Mouse (Mus musculus): Measurements from ENCODE around the gene Pdia5. TPM values are rescaled to one million over a fixed set of nuclear protein-coding genes. Genes with fewer than 3 reads are reported as not detected.
A peak's percentile ranks its signal among the peaks of the same experiment; 100 is the strongest.

The Pdia5 gene
- polyA plus RNA-seq, 1 experiment, result 18.0 TPM

- TF ChIP-seq MYOD1 (IDR thresholded peaks at IDR 0.05; ENCODE audit: control insufficient read depth, insufficient read length, low read depth) (no peak), MYOG (IDR thresholded peaks at IDR 0.05; ENCODE audit: control insufficient read depth, extremely low read depth, insufficient read length) (no peak), MAX (IDR thresholded peaks at IDR 0.05) (no peak), CTCF (IDR thresholded peaks at IDR 0.05; ENCODE audit: control insufficient read depth, insufficient read depth, insufficient read length) (no peak), FOSL1 (IDR thresholded peaks at IDR 0.05; ENCODE audit: insufficient read depth, low read length, poor library complexity, severe bottlenecking) (no peak), USF1 (IDR thresholded peaks at IDR 0.05; ENCODE audit: low read depth) (no peak), CEBPB (IDR thresholded peaks at IDR 0.05; ENCODE audit: low read depth) (no peak)
- no peak overlapping the region for H3ac ChIP-seq (ENCODE audit: control insufficient read depth, insufficient read length, low read depth)
- peak overlapping the region; percentile 52 for H3K4me3 ChIP-seq (ENCODE audit: insufficient read depth, poor library complexity, severe bottlenecking)
- H3K79me2 ChIP-seq (ENCODE audit: control insufficient read depth, insufficient read depth), result no peaks in the 10 kb centered on the region
- peaks cover 3% of the 10 kb centered on the region for H3K27me3 ChIP-seq (ENCODE audit: control insufficient read depth, insufficient read depth, insufficient read length)
- H3K36me3 ChIP-seq (ENCODE audit: control insufficient read depth, insufficient read depth), result no peaks in the 10 kb centered on the region
- peaks cover under 1% of the 10 kb centered on the region for H3K79me3 ChIP-seq (ENCODE audit: low read depth)
These were observed 1.5 kb downstream of the Pdia5 start for GRCm38 (mm10) chr16:35489066-35489718.

- Histone ChIP-seq H3K27me3 (ENCODE audit: control insufficient read depth, insufficient read depth, insufficient read length) (peaks cover 3% of the 10 kb centered on the region), H3ac (ENCODE audit: control insufficient read depth, insufficient read length, low read depth) (no peak overlapping the region), H3K79me3 (ENCODE audit: low read depth) (peaks cover 2% of the 10 kb centered on the region), H3K79me2 (ENCODE audit: control insufficient read depth, insufficient read depth) (no peaks in the 10 kb centered on the region), H3K4me3 (ENCODE audit: insufficient read depth, poor library complexity, severe bottlenecking) (no peak overlapping the region), H3K36me3 (ENCODE audit: control insufficient read depth, insufficient read depth) (no peaks in the 10 kb centered on the region)
- TF ChIP-seq MYOG (IDR thresholded peaks at IDR 0.05; ENCODE audit: control insufficient read depth, extremely low read depth, insufficient read length), result no peak
- TF ChIP-seq MYOD1 (IDR thresholded peaks at IDR 0.05; ENCODE audit: control insufficient read depth, insufficient read length, low read depth), result no peak
- TF ChIP-seq MAX (IDR thresholded peaks at IDR 0.05), result no peak
- TF ChIP-seq FOSL1 (IDR thresholded peaks at IDR 0.05; ENCODE audit: insufficient read depth, low read length, poor library complexity, severe bottlenecking), result no peak
These were observed 2.9 kb downstream of the Pdia5 start for GRCm38 (mm10) chr16:35487776-35488175.

- Histone ChIP-seq H3K27me3 (ENCODE audit: control insufficient read depth, insufficient read depth, insufficient read length) (no peaks in the 10 kb centered on the region), H3ac (ENCODE audit: control insufficient read depth, insufficient read length, low read depth) (no peak overlapping the region), H3K79me2 (ENCODE audit: control insufficient read depth, insufficient read depth) (no peaks in the 10 kb centered on the region), H3K36me3 (ENCODE audit: control insufficient read depth, insufficient read depth) (no peaks in the 10 kb centered on the region), H3K4me3 (ENCODE audit: insufficient read depth, poor library complexity, severe bottlenecking) (no peak overlapping the region), H3K79me3 (ENCODE audit: low read depth) (peaks cover 2% of the 10 kb centered on the region)
- TF ChIP-seq USF1 (IDR thresholded peaks at IDR 0.05; ENCODE audit: low read depth) (no peak), CEBPB (IDR thresholded peaks at IDR 0.05; ENCODE audit: low read depth) (no peak), MYOG (IDR thresholded peaks at IDR 0.05; ENCODE audit: control insufficient read depth, extremely low read depth, insufficient read length) (no peak), FOSL1 (IDR thresholded peaks at IDR 0.05; ENCODE audit: insufficient read depth, low read length, poor library complexity, severe bottlenecking) (no peak), CTCF (IDR thresholded peaks at IDR 0.05; ENCODE audit: control insufficient read depth, insufficient read depth, insufficient read length) (no peak), MYOD1 (IDR thresholded peaks at IDR 0.05; ENCODE audit: control insufficient read depth, insufficient read length, low read depth) (no peak), MAX (IDR thresholded peaks at IDR 0.05) (no peak)
These were observed 3.6 kb downstream of the Pdia5 start for GRCm38 (mm10) chr16:35487056-35487455.

DNA sequence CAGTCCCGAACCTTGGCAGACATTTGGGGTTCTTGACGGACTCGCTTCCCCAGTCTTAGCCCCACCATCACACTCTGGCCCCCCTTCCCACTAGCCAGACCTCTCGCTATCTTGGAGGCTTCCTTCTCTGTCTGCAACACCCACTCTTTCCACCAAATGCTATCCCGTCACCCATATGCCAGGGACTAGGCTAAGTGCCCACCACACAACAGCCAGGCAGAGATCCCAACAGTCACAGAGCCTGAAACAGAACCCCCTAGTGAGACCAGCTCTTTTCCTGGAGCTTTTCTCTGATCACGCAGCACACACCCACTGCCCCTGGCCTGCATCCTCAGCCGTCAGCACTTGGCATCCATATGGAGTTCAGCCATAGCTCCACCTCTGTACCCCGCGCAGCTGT lies 5.0 kb downstream of the Pdia5 start:
- no peaks in the 10 kb centered on the region for H3K79me2 ChIP-seq (ENCODE audit: control insufficient read depth, insufficient read depth)
- TF ChIP-seq MYOD1 (IDR thresholded peaks at IDR 0.05; ENCODE audit: control insufficient read depth, insufficient read length, low read depth) (no peak), MAX (IDR thresholded peaks at IDR 0.05) (no peak), FOSL1 (IDR thresholded peaks at IDR 0.05; ENCODE audit: insufficient read depth, low read length, poor library complexity, severe bottlenecking) (no peak), CTCF (IDR thresholded peaks at IDR 0.05; ENCODE audit: control insufficient read depth, insufficient read depth, insufficient read length) (no peak), CEBPB (IDR thresholded peaks at IDR 0.05; ENCODE audit: low read depth) (no peak), MYOG (IDR thresholded peaks at IDR 0.05; ENCODE audit: control insufficient read depth, extremely low read depth, insufficient read length) (no peak), USF1 (IDR thresholded peaks at IDR 0.05; ENCODE audit: low read depth) (no peak)
- H3ac ChIP-seq (ENCODE audit: control insufficient read depth, insufficient read length, low read depth), result no peak overlapping the region
- no peak overlapping the region for H3K4me3 ChIP-seq (ENCODE audit: insufficient read depth, poor library complexity, severe bottlenecking)
- H3K36me3 ChIP-seq (ENCODE audit: control insufficient read depth, insufficient read depth), result no peaks in the 10 kb centered on the region
- H3K79me3 ChIP-seq (ENCODE audit: low read depth), result peaks cover 2% of the 10 kb centered on the region
- H3K27me3 ChIP-seq (ENCODE audit: control insufficient read depth, insufficient read depth, insufficient read length), result no peaks in the 10 kb centered on the region

GRCm38 (mm10) chr16:35484526-35485233 lies 6.0 kb downstream of the Pdia5 start:
- Histone ChIP-seq H3K27me3 (ENCODE audit: control insufficient read depth, insufficient read depth, insufficient read length) (no peaks in the 10 kb centered on the region), H3K4me3 (ENCODE audit: insufficient read depth, poor library complexity, severe bottlenecking) (no peak overlapping the region), H3K79me3 (ENCODE audit: low read depth) (peaks cover 2% of the 10 kb centered on the region), H3ac (ENCODE audit: control insufficient read depth, insufficient read length, low read depth) (no peak overlapping the region), H3K36me3 (ENCODE audit: control insufficient read depth, insufficient read depth) (no peaks in the 10 kb centered on the region), H3K79me2 (ENCODE audit: control insufficient read depth, insufficient read depth) (no peaks in the 10 kb centered on the region)
- TF ChIP-seq CTCF (IDR thresholded peaks at IDR 0.05; ENCODE audit: control insufficient read depth, insufficient read depth, insufficient read length) (no peak), MAX (IDR thresholded peaks at IDR 0.05) (no peak), CEBPB (IDR thresholded peaks at IDR 0.05; ENCODE audit: low read depth) (no peak), FOSL1 (IDR thresholded peaks at IDR 0.05; ENCODE audit: insufficient read depth, low read length, poor library complexity, severe bottlenecking) (no peak), USF1 (IDR thresholded peaks at IDR 0.05; ENCODE audit: low read depth) (no peak), MYOG (IDR thresholded peaks at IDR 0.05; ENCODE audit: control insufficient read depth, extremely low read depth, insufficient read length) (no peak), MYOD1 (IDR thresholded peaks at IDR 0.05; ENCODE audit: control insufficient read depth, insufficient read length, low read depth) (no peak)

Data from C2C12 (cell line).